Comparison of ENCODE assay signal across 9 mouse cellular contexts in the genomic region with DNA sequence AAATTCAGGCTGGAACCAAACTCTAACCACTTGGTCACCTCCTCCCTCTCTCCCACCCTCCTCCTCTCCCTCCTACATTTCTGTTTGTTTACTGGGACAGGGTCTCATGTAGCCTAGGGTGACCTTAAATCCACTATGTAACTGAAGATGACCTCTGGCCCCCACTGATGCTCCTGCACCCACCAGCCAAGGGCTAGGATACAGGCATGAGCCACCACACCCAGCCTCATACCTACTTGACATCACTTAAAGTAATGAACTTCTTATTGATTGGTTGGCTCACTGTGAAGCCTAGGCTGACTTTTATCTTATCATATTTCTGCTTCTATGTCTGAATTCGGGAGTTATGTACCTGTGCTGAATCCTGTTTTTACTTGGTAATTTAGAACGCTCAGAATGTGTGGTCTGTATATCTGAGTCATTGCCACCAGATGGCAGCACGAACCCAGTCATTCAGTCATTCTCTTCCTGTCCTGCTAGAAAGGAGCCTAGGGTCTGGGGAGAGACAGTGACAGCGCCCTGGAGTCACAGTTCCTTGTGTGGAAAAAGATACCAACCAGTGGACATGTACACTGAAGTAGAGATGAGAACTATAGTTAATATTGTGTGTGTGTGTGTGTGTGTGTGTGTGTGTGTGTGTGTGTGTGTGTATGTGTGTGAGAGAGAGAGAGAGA. TPM values are rescaled to one million over a fixed set of nuclear protein-coding genes. Genes with fewer than 3 reads are reported as not detected.
DNase-seq lines count a peak whose midpoint lies in the region; ATAC-seq and TF ChIP-seq lines count a peak whose summit lies in the region.
"Had no signal": no experiment of that assay in that cellular context is flagged by ENCODE, and none has a peak within 500 bp of the region (broad histone marks: within the 10 kb centered on the region; RNA-seq: fewer than 3 reads in every experiment).

No protein-coding gene starts in this region.

- no peak overlapping the region for H3K27ac ChIP-seq in forebrain, embryonic 15.5 days (replicated peaks)
- H3K27ac ChIP-seq: macrophage had no signal

- peak; percentile 80 for ATAC-seq in forebrain, embryonic 15.5 days (replicated peaks)

- no peak for TF ChIP-seq POLR2A in brain, embryonic 14.5 days (IDR thresholded peaks at IDR 0.05; ENCODE audit: borderline replicate concordance, extremely low read depth, insufficient read depth, insufficient read length, poor library complexity, severe bottlenecking)

- no peaks in the 10 kb centered on the region for H3K27me3 ChIP-seq in forebrain, embryonic 15.5 days

- 11% methylated on average over 4 of the region's 4 CpGs for WGBS in forebrain, embryonic 15.5 days

- DNase-seq in cerebellum, adult 18-20 months, result peak; percentile 41 to 57
- DNase-seq in cerebellum, adult 11 months, result no peak
- peak; percentile 84 for DNase-seq in brain, embryonic 14.5 days (ENCODE audit: low read depth)
- DNase-seq in heart, postnatal 4 days, result peak; percentile 83
- DNase-seq in layer of hippocampus, adult 9-10 months (ENCODE audit: low spot score), result peak; percentile 53
- peak; percentile 63 for DNase-seq in lung, postnatal 25 days (ENCODE audit: low spot score)
- DNase-seq in right cerebral cortex, postnatal 14 days, result peak; percentile 76

- H3K4me3 ChIP-seq in forebrain, embryonic 15.5 days, result no peak overlapping the region

- no peaks in the 10 kb centered on the region for H3K9me3 ChIP-seq in forebrain, embryonic 15.5 days

- no peaks in the 10 kb centered on the region for H3K4me1 ChIP-seq in forebrain, embryonic 15.5 days

- no peak overlapping the region for H3K4me2 ChIP-seq in forebrain, embryonic 15.5 days (replicated peaks)

- TF ChIP-seq CTCF in brain, embryonic 14.5 days (IDR thresholded peaks at IDR 0.05; ENCODE audit: borderline replicate concordance, extremely low read depth, insufficient read depth, insufficient read length), result peak; percentile 83

- H3K36me3 ChIP-seq in forebrain, embryonic 15.5 days, result no peaks in the 10 kb centered on the region

- H3K9ac ChIP-seq in forebrain, embryonic 15.5 days (replicated peaks), result no peak overlapping the region

RNA-seq across cellular contexts. Expression of gene Ldhb, which starts 17.0 kb away (rescaled TPM):
- 357 and 408 TPM in 2 replicates for polyA plus RNA-seq in brain, embryonic 14.5 days (2012; rRNA removed)
- 488 and 489 TPM in 2 replicates for polyA plus RNA-seq in forebrain, embryonic 15.5 days (2015; fragmentation: Nextera tagmentation; extraction: Ambion mirVana)
- 1,000 to 10,000 TPM; 1,364 to 1,397 TPM for total RNA-seq in heart, postnatal 4 days (2021)

RNA-seq across cellular contexts. Expression of gene Kcnj8, which starts 46.6 kb away (rescaled TPM):
- polyA plus RNA-seq in brain, embryonic 14.5 days (2012; rRNA removed), result 10.2 and 11.2 TPM in 2 replicates
- polyA plus RNA-seq in forebrain, embryonic 15.5 days (2015; fragmentation: Nextera tagmentation; extraction: Ambion mirVana), result 12.0 and 13.4 TPM in 2 replicates
- total RNA-seq in heart, postnatal 4 days (2021), result 10 to 100 TPM; 20.7 to 21.7 TPM
- polyA plus RNA-seq: macrophage had no signal

RNA-seq across cellular contexts. Expression of gene Gys2, which starts 51.9 kb away (rescaled TPM):
- not detected in 2 replicates for polyA plus RNA-seq in brain, embryonic 14.5 days (2012; rRNA removed)
- polyA plus RNA-seq in forebrain, embryonic 15.5 days (2015; fragmentation: Nextera tagmentation; extraction: Ambion mirVana), result not detected in 2 replicates
- total RNA-seq in heart, postnatal 4 days (2021), result not detected
- polyA plus RNA-seq: macrophage had no signal
